Mouse (Mus musculus): ENCODE results near the gene Creld1. TPM values are rescaled to one million over a fixed set of nuclear protein-coding genes. Genes with fewer than 3 reads are reported as not detected.
A peak's percentile ranks its signal among the peaks of the same experiment; 100 is the strongest.

Creld1 gene
- total RNA-seq, 2 experiments from 2014 or later, result 45.9 to 57.5 TPM

DNA sequence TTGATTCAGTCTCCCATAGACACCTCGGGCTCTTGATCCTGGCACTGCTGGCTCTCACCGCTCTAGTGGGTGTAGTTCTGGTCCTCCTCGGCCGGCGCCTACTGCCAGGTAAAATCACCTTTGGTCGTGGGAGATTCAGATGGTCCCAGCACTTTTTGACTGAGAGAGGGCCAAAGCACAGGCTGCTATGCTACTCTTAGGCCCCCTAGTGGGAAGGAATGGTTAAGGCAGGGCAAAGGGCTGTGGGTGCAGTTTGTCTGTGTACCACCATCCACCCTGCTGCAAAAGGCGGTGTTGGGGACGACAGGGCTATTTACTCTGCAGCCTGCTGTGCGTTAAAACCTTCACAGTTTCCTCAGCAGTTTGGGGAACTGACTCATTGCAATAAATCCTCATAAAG is 14.1 kb upstream of the Creld1 start:
- DNase-seq, result peak; percentile 67 to 73
- intact Hi-C loops (cut with DNase I), result loop anchor here (1.0 to 5.0 kb wide), 3 partner anchors 28 to 137 kb away; partner anchors contain the start of genes Arpc4 and Tada3

DNA sequence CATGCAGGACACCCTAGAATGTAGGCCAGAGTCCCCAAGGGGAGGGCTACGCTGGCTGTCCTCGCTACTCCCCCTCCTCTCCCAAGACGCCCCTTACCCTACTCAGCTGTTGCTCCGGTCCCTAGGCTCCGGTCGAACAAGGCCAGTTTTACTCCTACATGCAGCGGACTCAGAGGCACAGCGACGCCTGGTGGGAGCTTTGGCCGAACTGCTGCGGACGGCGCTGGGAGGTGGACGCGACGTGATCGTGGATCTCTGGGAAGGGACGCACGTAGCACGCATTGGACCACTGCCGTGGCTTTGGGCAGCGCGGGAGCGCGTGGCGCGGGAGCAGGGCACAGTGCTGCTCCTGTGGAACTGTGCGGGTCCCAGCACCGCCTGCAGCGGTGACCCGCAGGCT is 13.7 kb upstream of the Creld1 start:
- DNase-seq, result peak; percentile 82 to 83
- intact Hi-C loops (cut with DNase I), result loop anchor here (1.0 to 5.0 kb wide), 3 partner anchors 28 to 137 kb away; partner anchors contain the start of genes Arpc4 and Tada3

DNA sequence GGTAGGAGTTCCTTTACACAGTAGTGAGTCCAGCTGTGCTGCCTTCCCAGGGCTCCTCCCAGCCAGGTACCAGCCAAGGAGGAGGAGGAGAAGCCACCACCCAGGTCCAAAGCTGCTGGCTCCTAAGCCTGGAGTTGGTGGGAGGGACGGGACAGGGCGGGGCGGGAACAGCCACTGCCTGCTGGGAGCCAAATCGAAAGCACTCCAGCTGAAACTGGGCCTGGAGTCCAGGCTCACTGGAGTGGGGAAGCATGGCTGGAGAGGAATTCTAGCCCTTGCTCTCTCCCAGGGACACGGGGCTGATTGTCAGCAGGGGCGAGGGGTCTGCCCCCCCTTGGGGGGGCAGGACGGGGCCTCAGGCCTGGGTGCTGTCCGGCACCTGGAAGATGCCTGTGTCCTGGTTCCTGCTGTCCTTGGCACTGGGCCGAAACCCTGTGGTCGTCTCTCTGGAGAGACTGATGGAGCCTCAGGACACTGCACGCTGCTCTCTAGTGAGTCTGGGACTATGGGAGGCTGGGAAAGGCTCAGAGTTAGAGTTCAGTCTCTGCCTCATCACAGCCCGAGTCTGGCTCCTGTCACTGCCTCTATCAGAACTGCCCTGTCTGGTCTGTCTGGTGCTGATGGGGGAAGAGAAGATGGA is 11.7 kb upstream of the Creld1 start, which contains the start of gene Il17rc:
Il17rc (plus strand) TSS at position 131 of the 640 bp plus-strand sequence.
- intact Hi-C loops (cut with DNase I), result no loop called here
- peak; percentile 62 to 78 for DNase-seq

DNA sequence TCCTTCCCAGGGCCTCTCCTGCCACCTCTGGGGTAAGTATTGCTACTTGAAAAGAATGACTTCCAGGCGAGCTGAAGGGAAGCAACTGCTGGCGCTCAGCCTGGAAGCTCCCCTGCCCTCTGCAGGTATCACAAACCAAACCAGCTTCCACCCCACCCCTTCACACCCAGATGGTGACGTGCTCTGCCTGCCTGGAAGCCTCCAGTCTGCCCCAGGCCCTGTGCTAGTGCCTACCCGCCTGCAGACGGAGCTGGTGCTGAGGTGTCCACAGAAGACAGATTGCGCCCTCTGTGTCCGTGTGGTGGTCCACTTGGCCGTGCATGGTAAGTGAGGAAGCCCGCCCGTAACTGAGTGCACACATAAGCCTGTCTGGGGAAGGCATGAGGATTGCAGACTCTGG is 11.0 kb upstream of the Creld1 start:
- DNase-seq, result no peak
- intact Hi-C loops (cut with DNase I), result no loop called here

DNA sequence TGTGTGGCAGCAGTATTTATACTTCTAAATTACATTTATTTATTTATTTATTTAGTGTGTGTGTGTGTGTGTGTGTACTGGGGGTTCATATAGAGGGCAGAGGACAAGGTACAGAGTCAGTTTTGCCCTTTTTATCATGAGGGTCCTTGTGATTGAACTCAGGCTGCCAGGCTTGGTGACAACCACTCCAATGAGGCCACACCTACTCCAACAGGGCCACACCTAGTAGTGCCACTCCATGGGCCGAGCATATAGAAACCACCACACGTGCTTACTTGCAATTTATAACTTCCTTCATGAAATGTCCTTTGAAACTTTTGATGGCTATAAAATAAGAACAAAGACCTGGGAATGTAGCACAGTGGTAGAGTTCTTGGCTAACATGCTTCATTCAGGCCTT is 9.9 kb upstream of the Creld1 start:
- intact Hi-C loops (cut with DNase I), result no loop called here
- DNase-seq, result no peak

- DNase-seq, result no peak
Measured at GRCm38 (mm10) chr6:113473715-113474114, 9.4 kb upstream of the Creld1 start.

DNA sequence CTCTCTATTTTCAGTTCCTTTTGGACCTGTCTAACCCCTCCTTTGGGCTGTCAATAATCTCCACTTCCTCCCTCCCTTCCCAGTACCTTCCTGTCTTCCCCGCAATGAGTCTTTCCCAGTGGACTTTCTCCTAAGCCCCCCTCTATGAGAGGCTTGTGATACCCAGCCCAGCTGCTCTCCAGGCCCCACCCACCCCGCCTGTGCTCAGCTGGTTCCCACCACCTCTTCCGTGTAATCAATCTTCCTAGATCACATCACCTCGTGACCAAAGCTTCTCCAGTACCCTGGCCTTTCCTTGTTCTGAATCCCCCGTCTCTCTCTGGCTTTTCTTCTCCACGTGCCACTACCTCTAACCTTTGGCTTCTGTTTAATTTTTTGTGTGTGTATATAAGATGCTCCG is 5.7 kb upstream of the Creld1 start:
- no peak for DNase-seq
- intact Hi-C loops (cut with DNase I), result no loop called here

More at GRCm38 (mm10) chr6:113473715-113474114, 9.4 kb upstream of the Creld1 start:
- intact Hi-C loops (cut with DNase I), result no loop called here

- no peak for DNase-seq
- intact Hi-C loops (cut with DNase I), result no loop called here
Measured at GRCm38 (mm10) chr6:113478906-113479305, 4.2 kb upstream of the Creld1 start.

GRCm38 (mm10) chr6:113480555-113481373 is 2.3 kb upstream of the Creld1 start:
- no peak for DNase-seq
- intact Hi-C loops (cut with DNase I), result loop anchor here (5.0 kb wide), 2 partner anchors 142 to 153 kb away; partner anchors contain the start of genes Ogg1 and Vhl

- DNase-seq, result peak; percentile 37 to 58
- intact Hi-C loops (cut with DNase I), result loop anchor here (5.0 kb wide), 2 partner anchors 140 to 155 kb away; partner anchors contain the start of genes Ogg1 and Vhl
Measured at GRCm38 (mm10) chr6:113482477-113483099, 509 bp upstream of the Creld1 start.

DNA sequence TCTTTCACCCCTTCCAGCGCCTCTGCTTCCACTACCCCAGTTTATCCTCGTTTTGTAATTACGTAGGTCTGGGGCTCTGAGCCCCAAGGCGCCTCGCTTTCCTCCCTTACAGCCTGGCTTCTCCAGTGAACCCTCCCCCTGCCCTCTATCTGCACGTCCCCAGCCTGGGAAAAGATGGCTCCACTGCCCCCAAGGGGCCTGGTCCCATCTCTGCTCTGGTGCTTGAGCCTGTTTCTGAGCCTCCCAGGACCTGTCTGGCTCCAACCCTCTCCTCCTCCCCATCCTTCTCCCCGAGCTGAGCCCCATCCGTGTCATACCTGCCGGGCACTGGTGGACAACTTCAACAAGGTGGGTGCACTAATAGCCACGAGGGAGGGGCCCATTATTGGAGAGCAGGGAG is 632 bp downstream of the Creld1 start:
- DNase-seq, result peak in 1 of 2 experiments; percentile 26
- intact Hi-C loops (cut with DNase I), result loop anchor here (5.0 kb wide), 2 partner anchors 139 to 156 kb away; partner anchors contain the start of genes Ogg1 and Vhl

- intact Hi-C loops (cut with DNase I), result no loop called here
- DNase-seq, result no peak
Measured at GRCm38 (mm10) chr6:113487125-113487576, 4.1 kb downstream of the Creld1 start.

- intact Hi-C loops (cut with DNase I), result no loop called here
- no peak for DNase-seq
Measured at GRCm38 (mm10) chr6:113489410-113489809, 6.3 kb downstream of the Creld1 start.

GRCm38 (mm10) chr6:113492101-113492864 is 9.2 kb downstream of the Creld1 start:
- DNase-seq, result no peak
- intact Hi-C loops (cut with DNase I), result no loop called here

DNA sequence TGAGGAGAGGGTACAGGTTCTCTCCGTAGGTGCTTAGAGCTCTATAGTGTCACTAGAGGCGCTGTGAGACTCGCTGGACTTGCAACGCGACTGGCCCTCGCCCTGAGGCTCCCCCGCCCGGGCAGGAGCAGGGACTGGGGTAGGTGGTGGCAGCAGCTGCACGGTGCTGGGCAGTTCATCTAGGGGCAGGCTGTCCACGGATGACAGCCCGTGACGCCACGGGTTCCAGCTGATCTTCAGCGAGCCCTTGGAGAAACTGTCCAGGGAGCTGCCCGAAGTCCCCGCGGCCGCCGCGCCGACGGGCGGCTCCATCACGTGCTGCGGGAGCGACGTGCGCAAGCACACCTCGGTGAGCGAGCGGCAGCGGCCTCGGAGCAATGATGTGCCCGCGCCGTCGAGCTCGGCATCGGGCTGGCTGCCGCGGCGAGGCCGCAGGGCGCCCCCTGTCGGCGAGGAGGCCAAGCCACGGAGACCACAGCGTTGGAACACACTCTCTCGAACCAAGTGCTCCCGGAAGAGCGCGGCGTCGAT is 11.2 kb downstream of the Creld1 start:
- intact Hi-C loops (cut with DNase I), result no loop called here
- peak; percentile 85 to 86 for DNase-seq

- DNase-seq, result no peak
- intact Hi-C loops (cut with DNase I), result no loop called here
Measured at GRCm38 (mm10) chr6:113495071-113495675, 12.1 kb downstream of the Creld1 start.

DNA sequence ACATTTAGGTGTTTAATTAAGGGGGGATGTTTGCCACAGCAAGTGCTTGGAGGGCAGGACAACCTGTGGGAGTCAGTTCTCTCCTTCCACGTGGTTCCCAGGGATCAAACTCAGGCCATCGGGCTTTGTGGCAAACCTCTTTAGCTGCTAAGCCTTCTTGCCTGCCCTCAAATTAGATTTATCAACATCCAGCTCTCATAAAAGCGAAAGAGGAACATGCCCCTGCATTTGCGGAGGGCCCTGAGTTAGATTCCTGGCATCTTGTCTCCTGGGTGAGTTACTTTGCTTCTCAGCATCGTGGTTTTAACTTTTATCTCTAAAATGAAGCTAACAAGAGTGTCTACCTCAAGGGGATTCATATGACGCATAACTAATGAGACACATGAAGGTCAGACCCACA is 16.2 kb downstream of the Creld1 start:
- intact Hi-C loops (cut with DNase I), result no loop called here
- DNase-seq, result no peak

DNA sequence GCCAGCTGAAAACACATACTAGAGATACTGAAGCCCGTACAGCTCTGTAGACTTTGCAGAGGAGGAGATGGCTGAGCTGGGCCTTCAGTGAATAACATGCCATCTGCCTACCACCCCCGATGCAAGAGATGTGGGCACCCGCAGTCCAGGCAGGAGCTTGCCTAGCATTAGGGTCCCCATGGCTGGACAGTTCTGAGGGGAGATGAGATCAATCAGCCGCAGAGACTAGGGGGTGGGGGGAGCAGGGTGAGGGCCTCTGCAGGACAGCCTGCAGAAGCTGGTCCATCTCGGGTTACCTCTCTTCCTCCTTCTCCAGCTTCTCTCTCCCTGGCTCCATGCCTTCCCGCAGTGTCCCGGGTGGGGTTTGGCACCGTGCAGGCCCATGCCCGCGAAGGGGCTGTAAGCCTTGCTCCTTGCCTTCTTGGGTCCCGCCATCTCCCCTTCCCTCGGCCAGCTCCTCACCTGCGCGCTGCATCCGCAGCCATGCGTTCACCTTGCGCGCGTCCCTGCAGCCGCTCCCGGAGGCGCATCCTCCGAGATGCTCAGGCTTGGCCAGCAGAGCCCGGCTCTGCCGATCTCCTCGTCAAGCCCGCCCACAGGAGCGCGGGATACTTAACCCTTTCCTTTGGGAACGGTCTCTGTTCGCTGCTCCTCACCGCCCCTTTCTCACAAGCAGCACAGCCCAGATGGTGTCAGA is 18.4 kb downstream of the Creld1 start, which contains the start of gene Prrt3:
Prrt3 (minus strand) TSS at position 544 of the 697 bp plus-strand sequence.
- DNase-seq, result no peak
- intact Hi-C loops (cut with DNase I), result no loop called here

DNA sequence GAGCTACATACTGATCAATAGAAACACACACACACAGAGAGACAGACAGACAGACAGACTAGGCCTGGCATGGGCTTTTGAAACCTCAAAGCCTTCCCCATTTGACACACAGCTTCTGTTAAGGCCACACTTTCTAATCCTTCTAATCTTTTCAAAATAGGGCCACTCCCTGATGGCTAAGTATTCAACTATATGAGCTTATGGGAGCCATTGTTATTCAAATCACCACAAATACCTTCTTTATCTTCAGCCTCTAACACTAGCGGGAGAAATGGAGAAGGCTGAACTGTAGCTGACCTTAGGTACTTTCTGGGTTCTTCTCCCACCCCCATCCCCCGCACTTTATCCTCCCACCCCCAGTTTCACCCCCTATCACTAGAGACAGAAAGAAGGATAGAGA is 19.7 kb downstream of the Creld1 start:
- no peak for DNase-seq
- intact Hi-C loops (cut with DNase I), result no loop called here

Measured in heart, postnatal 36 days (tissue).